Mouse (Mus musculus) liver, adult 2 months (tissue): ENCODE measurements around the gene Cltc.

Source experiments
- CTCF ChIP-seq: fragments of 200-500 bp; IDR thresholded peaks from 2 replicates; pipeline ENCODE4 v1.5.1; 2011; ENCODE audit warnings: low read depth, low read length, control low read depth
- POLR2A ChIP-seq: fragments of 200-500 bp; IDR thresholded peaks from 2 replicates; pipeline ENCODE4 v1.6.1; 2011; ENCODE audit warnings: low read length, control low read depth; ENCODE audit not compliant: insufficient read depth; ENCODE audit errors: extremely low read depth

DNA sequence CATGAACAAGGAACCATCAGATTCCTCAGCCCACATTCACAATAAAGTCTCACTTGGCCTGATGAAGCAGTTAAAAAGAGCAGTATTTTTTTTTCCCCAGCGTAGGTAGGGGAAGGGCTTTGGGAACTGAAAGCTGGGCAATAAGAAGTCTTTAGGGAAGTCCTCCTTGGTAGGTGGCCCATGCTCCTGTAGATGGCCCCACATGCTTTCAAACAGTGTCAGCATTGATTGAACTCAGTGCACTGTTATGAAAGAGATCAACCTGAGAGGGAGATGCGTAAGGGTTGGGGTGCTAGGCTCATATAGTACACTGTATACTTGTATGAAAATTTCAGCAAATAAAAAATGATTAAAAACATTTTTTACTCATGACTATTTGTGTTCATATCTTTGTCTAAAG, 65.4 kb downstream of the Cltc start:
- TF ChIP-seq POLR2A (no peak), CTCF (no peak)
